Mouse (Mus musculus): ENCODE results near the gene Susd4.

DNA sequence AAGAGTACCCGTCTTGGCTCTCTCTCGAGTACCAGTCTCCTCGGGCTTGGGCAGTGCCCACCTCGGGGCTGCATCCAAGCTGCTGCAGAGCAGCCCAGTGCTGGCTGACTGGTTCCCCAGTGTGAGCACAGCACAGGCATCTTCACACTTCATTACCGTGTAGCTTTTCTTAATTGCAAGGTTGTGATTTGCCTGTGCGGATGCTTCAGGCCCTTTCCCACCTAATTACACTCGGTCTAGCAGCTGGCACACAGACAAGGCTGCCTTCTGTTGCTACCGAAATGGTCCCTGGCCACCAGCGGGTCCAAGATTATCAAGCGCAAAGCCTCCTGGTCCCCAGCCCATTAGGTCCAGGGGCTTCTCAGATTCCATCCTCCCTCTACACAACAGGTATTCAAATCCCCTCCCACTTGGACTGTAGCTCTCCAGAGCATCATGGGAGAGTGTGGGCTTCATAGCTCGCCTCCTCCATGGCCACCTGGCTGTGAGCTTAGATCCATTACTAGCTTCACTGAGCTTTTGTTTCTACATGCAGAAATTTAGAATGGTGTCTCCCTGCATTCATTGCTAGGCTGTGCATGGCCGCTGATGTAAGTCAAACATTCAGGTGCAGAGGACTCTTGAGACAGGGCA lies 134.0 kb downstream of the Susd4 start:
- TF ChIP-seq CTCF (IDR thresholded peaks at IDR 0.05; ENCODE audit: insufficient read depth, low read depth, low read length) (no peak), POLR2A (IDR thresholded peaks at IDR 0.05; ENCODE audit: insufficient read depth, low read depth, low read length) (no peak)
